Mouse (Mus musculus) neural tube, embryonic 15.5 days (tissue): ENCODE results near the gene Abcb6. TPM values are rescaled to one million over a fixed set of nuclear protein-coding genes. Genes with fewer than 3 reads are reported as not detected.

Source experiments
- ATAC-seq: fragments of 200-750 bp; cut with Nextera tagmentation; 2 replicates; pipeline ENCODE4 v1.8.0; 2017; ENCODE audit warnings: mild to moderate bottlenecking, moderate TSS enrichment, moderate library complexity; ENCODE audit not compliant: low FRiP score
- H3K27ac ChIP-seq: fragments of 300-500 bp; sonication (generic); replicated peaks from 2 replicates; pipeline ENCODE4 v1.5.1; 2015; ENCODE audit warnings: mild to moderate bottlenecking, inconsistent platforms
- H3K27me3 ChIP-seq: fragments of 300-500 bp; sonication (generic); replicated peaks from 2 replicates; pipeline ENCODE4 v1.6.1; 2015; ENCODE audit warnings: inconsistent platforms
- H3K36me3 ChIP-seq: fragments of 300-500 bp; sonication (generic); 2 replicates; pipeline ENCODE4 v1.6.1; 2015; ENCODE audit warnings: inconsistent platforms
- H3K4me1 ChIP-seq: fragments of 300-500 bp; sonication (generic); 2 replicates; pipeline ENCODE4 v1.6.1; 2015; ENCODE audit warnings: inconsistent platforms
- H3K4me2 ChIP-seq: fragments of 300-500 bp; sonication (generic); 2 replicates; pipeline ENCODE4 v1.6.1; 2015; ENCODE audit warnings: inconsistent platforms, mild to moderate bottlenecking, moderate library complexity
- H3K4me3 ChIP-seq: fragments of 300-500 bp; sonication (generic); replicated peaks from 2 replicates; pipeline ENCODE4 v1.5.1; 2015; ENCODE audit warnings: mild to moderate bottlenecking, inconsistent platforms
- H3K9ac ChIP-seq: fragments of 300-500 bp; sonication (generic); replicated peaks from 2 replicates; pipeline ENCODE4 v1.6.1; 2015; ENCODE audit warnings: mild to moderate bottlenecking, inconsistent platforms
- H3K9me3 ChIP-seq: fragments of 300-500 bp; sonication (generic); replicated peaks from 2 replicates; pipeline ENCODE4 v1.6.1; 2016; ENCODE audit warnings: inconsistent platforms
- WGBS: fragments of 180-500 bp; shearing (Covaris S2); methylation state at CpG from one replicate; pipeline ENCODE4 v1.1.7; 2015; ENCODE audit warnings: mixed read lengths; 5-methylcytosine and 5-hydroxymethylcytosine counted together
- polyA plus RNA-seq: library from polyadenylated mRNA; unstranded; fragments of >200 nt; fragmentation: Nextera tagmentation; extraction: Ambion mirVana; gene quantifications from 2 replicates; pipeline ENCODE4 v1.2.1, GENCODE M21; 2015

Gene Abcb6
- polyA plus RNA-seq = 54.0 and 54.9 TPM in 2 replicates

DNA sequence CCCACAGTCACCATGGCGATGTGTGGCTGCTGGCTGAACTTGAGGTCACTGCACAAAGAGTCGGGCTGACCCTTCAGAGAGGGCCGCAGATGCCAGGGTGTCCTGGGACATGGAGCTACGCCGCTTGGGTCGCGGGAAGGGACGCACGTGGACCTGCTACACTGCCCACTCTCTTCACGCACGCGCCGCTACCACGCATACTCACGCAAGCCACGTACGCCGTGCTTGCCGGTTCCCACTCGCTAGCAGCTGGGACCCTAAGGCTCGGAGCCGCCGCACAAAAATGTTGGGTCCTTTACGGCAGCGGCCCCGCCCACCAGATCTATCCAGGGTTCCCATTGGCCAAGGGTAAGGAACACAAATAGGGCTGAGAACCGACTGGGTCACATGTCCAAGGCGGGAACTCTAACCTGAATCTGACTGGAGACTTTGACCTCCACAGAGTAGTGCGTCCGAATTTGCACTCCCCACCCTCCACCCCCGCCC lies at the start of gene Abcb6:
Gene Abcb6, minus strand, starts transcription at position 288 of the 486 bp plus-strand sequence.
- peak within 1 kb of the TSS; percentile 74 for H3K27ac ChIP-seq
- H3K4me2 ChIP-seq = peak within 1 kb of the TSS; percentile 100
- H3K4me1 ChIP-seq = peaks cover 30% of the 10 kb centered on the region
- peaks cover 64% of the 10 kb centered on the region for H3K36me3 ChIP-seq
- H3K9ac ChIP-seq = peak within 1 kb of the TSS; percentile 69
- under 1% methylated on average over 31 of the region's 31 CpGs for WGBS
- peak; percentile 94 for ATAC-seq
- H3K27me3 ChIP-seq = no peaks in the 10 kb centered on the region
- H3K4me3 ChIP-seq = peak within 1 kb of the TSS; percentile 67
- H3K9me3 ChIP-seq = no peaks in the 10 kb centered on the region

DNA sequence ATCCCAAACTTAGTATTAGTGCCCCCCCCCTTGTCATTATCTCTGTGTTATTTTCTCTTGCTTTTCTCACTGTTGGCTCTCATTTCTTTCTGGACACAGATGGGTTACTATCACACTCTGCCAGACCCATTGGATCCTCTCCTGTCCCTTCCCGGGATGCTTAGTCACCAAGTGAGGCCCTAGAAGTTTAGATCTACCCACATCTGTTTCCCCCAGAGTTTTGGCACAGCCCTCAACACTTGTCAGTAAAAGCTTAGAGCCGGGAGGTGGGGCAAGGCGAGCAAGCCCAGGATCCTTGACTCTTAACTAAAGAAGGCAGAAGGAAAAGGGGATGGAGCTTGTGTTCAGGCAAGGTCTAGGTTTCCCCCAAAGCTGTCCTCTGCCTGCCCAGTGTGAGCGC lies 49.0 kb upstream of the Abcb6 start:
- H3K27me3 ChIP-seq = peaks cover 10% of the 10 kb centered on the region; the same call in 1 of the 2 replicates
- no peaks in the 10 kb centered on the region for H3K9me3 ChIP-seq
- H3K36me3 ChIP-seq = no peaks in the 10 kb centered on the region
- no peaks in the 10 kb centered on the region for H3K4me1 ChIP-seq
- no peak overlapping the region for H3K4me3 ChIP-seq
- H3K27ac ChIP-seq = no peak overlapping the region
- no peak for ATAC-seq
- WGBS = 78% methylated on average over 4 of the region's 4 CpGs
- H3K4me2 ChIP-seq = no peak overlapping the region
- H3K9ac ChIP-seq = no peak overlapping the region

DNA sequence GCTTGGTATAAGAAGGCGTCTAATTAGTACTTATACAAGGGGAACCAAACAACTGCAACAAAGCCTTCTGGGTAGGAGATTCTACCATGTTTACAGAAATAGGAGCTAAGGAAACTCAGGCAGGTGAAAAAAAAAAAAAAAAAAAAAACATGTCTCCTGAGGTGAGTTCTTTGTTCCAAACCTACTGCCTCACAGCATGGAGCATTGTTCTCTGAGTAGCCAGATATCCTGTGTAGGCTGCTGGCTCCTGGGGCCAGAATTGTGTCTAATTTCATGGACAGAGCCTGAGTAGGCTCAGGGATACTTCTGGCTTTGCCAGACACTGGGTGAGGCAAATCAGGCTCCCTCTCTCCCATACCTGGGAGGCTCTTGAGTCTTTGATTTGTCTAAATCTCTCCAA lies 47.5 kb upstream of the Abcb6 start:
- H3K27me3 ChIP-seq = peaks cover 19% of the 10 kb centered on the region
- H3K9me3 ChIP-seq = no peaks in the 10 kb centered on the region
- ATAC-seq = no peak
- 79% methylated on average over 1 of the region's 1 CpGs for WGBS
- no peaks in the 10 kb centered on the region for H3K36me3 ChIP-seq
- no peak overlapping the region for H3K9ac ChIP-seq
- H3K4me1 ChIP-seq = no peaks in the 10 kb centered on the region
- H3K4me3 ChIP-seq = no peak overlapping the region
- H3K27ac ChIP-seq = no peak overlapping the region
- no peak overlapping the region for H3K4me2 ChIP-seq

DNA sequence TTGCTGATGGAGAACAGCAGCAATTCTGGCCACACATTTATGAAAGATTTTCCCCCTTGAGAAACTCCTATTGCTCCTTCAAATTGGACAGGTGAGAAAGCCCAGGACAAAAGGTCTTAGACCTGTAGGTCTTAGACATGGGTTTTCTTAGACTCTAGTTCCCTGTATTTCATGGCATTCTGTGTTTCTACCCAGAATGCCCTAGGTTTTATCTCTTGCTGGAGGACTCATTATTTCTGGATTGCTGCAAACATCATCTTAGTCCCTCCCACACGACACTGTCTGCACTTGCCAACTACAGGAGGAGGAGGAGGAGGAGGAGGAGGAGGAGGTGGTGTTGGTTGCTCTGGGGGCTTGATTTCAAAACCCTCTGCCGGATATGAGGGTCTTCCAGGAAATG lies 45.9 kb upstream of the Abcb6 start:
- Histone ChIP-seq H3K9ac (no peak overlapping the region), H3K27me3 (peaks cover 34% of the 10 kb centered on the region), H3K9me3 (no peaks in the 10 kb centered on the region), H3K4me1 (no peaks in the 10 kb centered on the region), H3K4me3 (no peak overlapping the region), H3K27ac (no peak overlapping the region), H3K36me3 (no peaks in the 10 kb centered on the region), H3K4me2 (no peak overlapping the region)
- 83% methylated on average over 2 of the region's 2 CpGs for WGBS
- ATAC-seq = no peak

DNA sequence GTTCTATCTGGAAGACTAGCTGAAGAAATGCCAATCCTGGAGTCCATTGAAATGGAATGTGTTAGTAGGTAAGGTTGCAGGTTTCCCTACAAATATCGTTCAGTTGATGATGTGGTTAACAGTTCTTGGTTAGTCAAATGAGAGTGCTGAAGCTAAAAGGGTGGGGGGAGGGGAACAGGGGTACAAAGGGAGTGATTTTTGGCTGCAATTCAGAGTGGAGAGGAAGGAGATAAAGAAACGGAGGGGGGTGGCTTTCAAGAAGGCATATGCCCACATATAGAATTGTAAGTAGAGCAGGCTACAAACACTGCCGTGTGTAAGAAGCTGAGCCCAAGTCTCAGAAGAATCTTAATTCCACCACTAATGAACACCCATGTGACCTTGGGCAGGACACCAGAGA lies 45.3 kb upstream of the Abcb6 start:
- no peak overlapping the region for H3K9ac ChIP-seq
- peaks cover 38% of the 10 kb centered on the region for H3K27me3 ChIP-seq
- H3K4me1 ChIP-seq = no peaks in the 10 kb centered on the region
- H3K4me2 ChIP-seq = no peak overlapping the region
- H3K36me3 ChIP-seq = no peaks in the 10 kb centered on the region
- no peak overlapping the region for H3K27ac ChIP-seq
- H3K9me3 ChIP-seq = no peaks in the 10 kb centered on the region
- H3K4me3 ChIP-seq = no peak overlapping the region
- ATAC-seq = no peak
- 69% methylated on average over 3 of the region's 3 CpGs for WGBS

DNA sequence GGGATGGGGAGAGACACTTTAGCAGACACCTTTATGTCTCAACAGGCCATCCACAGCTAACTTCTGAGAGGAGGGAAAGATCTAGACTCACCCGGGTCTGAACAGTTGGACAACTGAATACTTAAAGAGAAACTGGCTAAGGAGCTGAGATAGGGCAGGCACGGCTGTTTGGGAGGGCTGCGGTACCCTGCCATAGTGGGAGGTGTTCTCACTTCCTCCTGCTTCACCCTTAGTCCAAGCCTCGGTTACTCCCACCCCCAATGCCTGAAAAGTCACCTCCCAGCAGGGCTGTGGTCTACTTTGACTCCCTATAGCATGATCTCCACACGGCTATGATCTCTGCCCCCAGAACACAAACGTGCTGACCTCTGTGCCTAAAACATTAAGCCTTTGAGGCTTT lies 43.3 kb upstream of the Abcb6 start:
- no peak for ATAC-seq
- no peak overlapping the region for H3K9ac ChIP-seq
- 77% methylated on average over 6 of the region's 6 CpGs for WGBS

DNA sequence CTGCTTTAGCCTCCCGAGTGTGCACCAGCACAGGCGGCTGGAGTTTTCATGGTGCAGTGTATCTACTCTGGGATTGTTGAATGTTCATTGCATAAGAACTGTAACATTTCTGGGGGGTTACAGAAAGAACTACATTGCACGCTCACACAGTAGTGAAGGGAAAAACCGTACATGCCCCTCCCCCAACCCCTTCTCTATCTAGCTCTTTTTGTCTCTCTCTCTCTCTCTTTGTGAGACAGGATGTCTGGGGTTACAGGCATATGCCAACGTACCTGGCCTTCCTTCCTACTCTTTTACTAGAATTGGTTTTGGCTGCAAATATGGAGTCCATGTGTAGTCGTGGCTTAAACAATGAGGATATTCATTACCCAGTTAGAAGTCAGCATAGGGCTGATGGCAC lies 42.7 kb upstream of the Abcb6 start:
- no peak for ATAC-seq
- Histone ChIP-seq H3K27me3 (peaks cover 57% of the 10 kb centered on the region), H3K9me3 (no peaks in the 10 kb centered on the region), H3K27ac (no peak overlapping the region), H3K4me2 (no peak overlapping the region), H3K4me3 (no peak overlapping the region), H3K9ac (no peak overlapping the region), H3K4me1 (peaks cover 19% of the 10 kb centered on the region), H3K36me3 (no peaks in the 10 kb centered on the region)
- WGBS = 75% methylated on average over 6 of the region's 6 CpGs

More for the DNA sequence above, 43.3 kb upstream of the Abcb6 start:
- Histone ChIP-seq H3K4me2 (no peak overlapping the region), H3K4me1 (peaks cover 13% of the 10 kb centered on the region), H3K4me3 (no peak overlapping the region), H3K36me3 (no peaks in the 10 kb centered on the region), H3K27me3 (peaks cover 51% of the 10 kb centered on the region), H3K9me3 (no peaks in the 10 kb centered on the region), H3K27ac (no peak overlapping the region)

DNA sequence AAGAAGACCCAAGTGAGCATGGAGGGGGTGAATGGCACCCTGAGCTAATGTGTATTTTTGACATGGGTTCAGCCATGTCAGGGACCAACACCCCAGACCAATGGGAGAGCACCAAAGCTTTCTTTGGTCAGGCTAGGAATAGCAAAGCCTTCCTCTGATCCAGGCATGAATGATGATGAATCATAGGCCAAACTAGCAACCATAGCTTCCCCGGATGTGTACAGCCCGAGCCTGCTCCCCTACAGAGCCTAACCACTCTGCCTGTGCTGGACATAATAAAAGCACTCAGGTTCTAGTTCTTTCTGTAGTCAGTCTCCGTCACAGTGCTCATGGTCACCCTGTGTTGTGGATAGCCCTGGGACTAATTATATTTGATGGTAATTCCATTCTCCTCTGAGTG lies 41.3 kb upstream of the Abcb6 start:
- peaks cover 67% of the 10 kb centered on the region for H3K27me3 ChIP-seq
- peaks cover 20% of the 10 kb centered on the region for H3K4me1 ChIP-seq
- H3K4me3 ChIP-seq = no peak overlapping the region
- no peaks in the 10 kb centered on the region for H3K36me3 ChIP-seq
- no peak overlapping the region for H3K4me2 ChIP-seq
- H3K9me3 ChIP-seq = no peaks in the 10 kb centered on the region
- no peak for ATAC-seq
- H3K9ac ChIP-seq = no peak overlapping the region
- no peak overlapping the region for H3K27ac ChIP-seq
- WGBS = 77% methylated on average over 3 of the region's 3 CpGs

DNA sequence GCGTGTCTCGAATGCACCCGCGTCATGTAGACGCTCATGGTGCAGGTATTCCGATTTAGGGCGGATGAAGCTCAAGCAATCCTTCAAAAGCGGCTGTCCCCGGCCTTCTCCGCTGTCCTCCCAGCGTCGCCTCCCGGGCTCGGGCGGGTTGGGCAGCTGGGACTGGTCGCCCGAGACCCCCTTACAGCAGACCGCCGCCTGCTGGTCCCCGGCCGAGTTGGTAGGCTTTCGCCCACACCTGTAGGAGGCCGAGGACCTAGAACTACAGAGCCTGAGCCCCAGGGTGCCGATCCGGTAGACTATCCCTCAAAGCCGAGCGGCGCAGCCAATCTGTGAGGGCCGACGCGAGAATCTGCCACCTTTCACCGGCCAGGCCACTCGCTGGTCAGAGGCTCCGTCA lies 39.3 kb upstream of the Abcb6 start, which contains the start of gene Tuba4a:
Gene Tuba4a, minus strand, starts transcription at position 335 of the 400 bp plus-strand sequence.
- Histone ChIP-seq H3K27ac (no peak within 1 kb of the TSS), H3K9ac (peak within 1 kb of the TSS; percentile 56), H3K4me1 (peaks cover 20% of the 10 kb centered on the region), H3K9me3 (no peaks in the 10 kb centered on the region), H3K4me3 (peak within 1 kb of the TSS; percentile 55), H3K4me2 (peak within 1 kb of the TSS; percentile 97), H3K27me3 (peaks cover 79% of the 10 kb centered on the region), H3K36me3 (peaks cover 7% of the 10 kb centered on the region)
- WGBS = 0% methylated on average over 34 of the region's 34 CpGs
- peak; percentile 71 for ATAC-seq

DNA sequence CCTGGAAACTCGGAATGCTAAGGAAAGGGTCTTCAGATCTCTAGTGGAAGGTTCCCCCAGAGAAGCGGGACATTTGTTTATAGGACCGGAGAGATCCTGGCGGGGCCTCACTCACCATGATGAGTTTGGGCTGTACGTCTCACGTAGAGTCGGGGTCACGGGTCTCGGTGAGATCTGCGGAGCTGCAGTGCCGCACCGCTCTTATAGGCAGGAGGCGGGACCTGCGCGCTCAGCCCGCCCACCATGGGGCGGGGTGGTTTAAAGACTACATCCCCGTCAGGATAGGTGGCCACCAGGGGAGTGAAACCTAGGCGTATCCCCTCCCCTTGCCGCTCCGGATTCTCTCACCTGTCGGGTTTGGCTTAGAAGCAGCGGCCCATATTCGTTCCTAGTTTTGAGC lies 38.9 kb upstream of the Abcb6 start:
- H3K36me3 ChIP-seq = peaks cover 11% of the 10 kb centered on the region
- peak; percentile 91 for ATAC-seq
- peaks cover 79% of the 10 kb centered on the region for H3K27me3 ChIP-seq

DNA sequence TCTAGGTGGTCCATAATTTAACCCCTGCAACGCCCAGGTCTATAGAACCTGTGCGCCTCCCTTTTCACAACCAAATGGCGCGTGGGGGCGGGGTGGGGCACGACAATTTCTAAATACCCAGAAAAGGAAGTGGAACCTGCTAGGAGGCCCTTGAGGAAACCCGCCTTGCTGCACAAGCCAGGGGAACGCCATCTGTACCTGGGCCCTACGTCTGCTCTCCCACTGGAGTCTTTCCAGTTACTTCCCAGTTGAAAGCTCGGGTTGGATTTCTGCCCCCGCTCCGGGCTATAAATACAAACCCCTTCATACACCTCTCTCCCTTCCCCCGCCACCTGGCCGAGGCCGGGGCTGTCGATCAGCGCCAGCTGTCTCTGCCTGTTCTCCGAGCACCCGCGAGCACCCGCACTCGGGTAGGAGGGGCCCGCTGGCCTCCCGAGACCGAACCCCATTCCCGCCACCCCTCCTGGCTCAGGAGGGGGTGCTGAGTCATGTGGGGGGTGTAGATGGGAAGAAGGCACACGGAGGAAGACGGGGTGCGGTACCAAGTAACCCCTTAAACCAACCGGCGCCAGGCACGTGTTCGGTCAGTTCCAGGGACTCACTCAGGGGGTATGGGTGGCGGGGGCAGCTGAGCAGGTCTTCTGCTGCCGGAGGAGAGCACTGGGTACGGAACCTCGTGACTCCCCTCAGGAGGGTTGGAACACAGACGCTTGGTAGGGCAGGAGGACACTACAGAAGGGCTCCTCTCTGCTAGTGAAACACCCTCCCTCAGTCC lies 38.2 kb upstream of the Abcb6 start:
- WGBS = 2% methylated on average over 38 of the region's 38 CpGs

More for the DNA sequence above, 38.9 kb upstream of the Abcb6 start:
- Histone ChIP-seq H3K9me3 (no peaks in the 10 kb centered on the region), H3K4me2 (peak overlapping the region; percentile 97), H3K4me3 (peak overlapping the region; percentile 55), H3K9ac (peak overlapping the region; percentile 56), H3K27ac (no peak overlapping the region), H3K4me1 (peaks cover 22% of the 10 kb centered on the region)
- WGBS = 0% methylated on average over 24 of the region's 24 CpGs

DNA sequence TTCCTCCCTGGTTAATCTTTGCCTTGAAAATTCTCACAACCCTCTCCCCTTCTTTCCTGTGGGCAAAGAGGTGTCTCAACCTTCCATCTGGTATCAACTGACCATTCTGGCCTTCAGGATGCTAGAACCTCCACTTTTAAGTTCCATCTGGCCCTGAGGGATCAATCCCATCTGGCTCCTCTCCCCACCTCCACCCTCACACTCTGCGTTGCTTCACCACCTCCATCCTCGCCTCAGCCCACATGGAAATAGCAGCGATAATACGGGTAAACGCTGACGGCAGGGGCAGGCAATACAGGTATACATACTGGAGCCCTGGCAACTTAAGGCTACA lies 37.7 kb upstream of the Abcb6 start:
- H3K27ac ChIP-seq = no peak overlapping the region
- peak overlapping the region; percentile 97 for H3K4me2 ChIP-seq
- H3K27me3 ChIP-seq = peaks cover 71% of the 10 kb centered on the region
- no peaks in the 10 kb centered on the region for H3K9me3 ChIP-seq
- peak overlapping the region; percentile 55 for H3K4me3 ChIP-seq
- 1% methylated on average over 6 of the region's 6 CpGs for WGBS
- peaks cover 29% of the 10 kb centered on the region for H3K4me1 ChIP-seq
- H3K36me3 ChIP-seq = peaks cover 21% of the 10 kb centered on the region
- no peak for ATAC-seq
- H3K9ac ChIP-seq = 0 out of 2 replicates have a peak overlapping the region, but pooled peaks have one; percentile 56

More for the DNA sequence above, 38.2 kb upstream of the Abcb6 start:
- H3K36me3 ChIP-seq = peaks cover 18% of the 10 kb centered on the region
- no peak overlapping the region for H3K27ac ChIP-seq
- peaks cover 25% of the 10 kb centered on the region for H3K4me1 ChIP-seq
- peak overlapping the region; percentile 56 for H3K9ac ChIP-seq
- peak overlapping the region; percentile 97 for H3K4me2 ChIP-seq
- H3K27me3 ChIP-seq = peaks cover 76% of the 10 kb centered on the region
- no peaks in the 10 kb centered on the region for H3K9me3 ChIP-seq
- peak overlapping the region; percentile 55 for H3K4me3 ChIP-seq
- ATAC-seq = peak; percentile 43
